Mouse (Mus musculus): ENCODE results near the gene Zdhhc14. TPM values are rescaled to one million over a fixed set of nuclear protein-coding genes. Genes with fewer than 3 reads are reported as not detected.

The Zdhhc14 gene
- total RNA-seq, 2 experiments from 2014 or later = 36.1 to 48.7 TPM

GRCm38 (mm10) chr17:5503981-5504760, 11.8 kb downstream of the Zdhhc14 start:
- DNase-seq (ENCODE audit: low spot score in 2 of 2) = no peak

GRCm38 (mm10) chr17:5504969-5505368, 12.6 kb downstream of the Zdhhc14 start:
- DNase-seq (ENCODE audit: low spot score in 2 of 2) = no peak

GRCm38 (mm10) chr17:5506553-5506952, 14.2 kb downstream of the Zdhhc14 start:
- no peak for DNase-seq (ENCODE audit: low spot score in 2 of 2)

GRCm38 (mm10) chr17:5506988-5507387, 14.6 kb downstream of the Zdhhc14 start:
- no peak for DNase-seq (ENCODE audit: low spot score in 2 of 2)

GRCm38 (mm10) chr17:5508030-5508429, 15.7 kb downstream of the Zdhhc14 start:
- no peak for DNase-seq (ENCODE audit: low spot score in 2 of 2)

- DNase-seq (ENCODE audit: low spot score in 2 of 2) = no peak
Measured at GRCm38 (mm10) chr17:5510564-5510963, 18.2 kb downstream of the Zdhhc14 start.

GRCm38 (mm10) chr17:5511724-5512123, 19.4 kb downstream of the Zdhhc14 start:
- DNase-seq (ENCODE audit: low spot score in 2 of 2) = no peak

GRCm38 (mm10) chr17:5519466-5519865, 27.1 kb downstream of the Zdhhc14 start:
- no peak for DNase-seq (ENCODE audit: low spot score in 2 of 2)

GRCm38 (mm10) chr17:5519910-5520592, 27.7 kb downstream of the Zdhhc14 start:
- peak; percentile 36 to 52 for DNase-seq (ENCODE audit: low spot score in 2 of 2)

- no peak for DNase-seq (ENCODE audit: low spot score in 2 of 2)
Measured at GRCm38 (mm10) chr17:5521532-5521931, 29.2 kb downstream of the Zdhhc14 start.

- peak; percentile 65 to 79 for DNase-seq (ENCODE audit: low spot score in 2 of 2)
Measured at GRCm38 (mm10) chr17:5529552-5529951, 37.2 kb downstream of the Zdhhc14 start.

GRCm38 (mm10) chr17:5532816-5533215, 40.5 kb downstream of the Zdhhc14 start:
- DNase-seq (ENCODE audit: low spot score in 2 of 2) = no peak

- no peak for DNase-seq (ENCODE audit: low spot score in 2 of 2)
Measured at GRCm38 (mm10) chr17:5535357-5535756, 43.0 kb downstream of the Zdhhc14 start.

- no peak for DNase-seq (ENCODE audit: low spot score in 2 of 2)
Measured at GRCm38 (mm10) chr17:5536259-5537094, 44.1 kb downstream of the Zdhhc14 start.

- no peak for DNase-seq (ENCODE audit: low spot score in 2 of 2)
Measured at GRCm38 (mm10) chr17:5537095-5537575, 44.8 kb downstream of the Zdhhc14 start.

- no peak for DNase-seq (ENCODE audit: low spot score in 2 of 2)
Measured at GRCm38 (mm10) chr17:5542177-5542576, 49.8 kb downstream of the Zdhhc14 start.

GRCm38 (mm10) chr17:5544065-5544464, 51.7 kb downstream of the Zdhhc14 start:
- DNase-seq (ENCODE audit: low spot score in 2 of 2) = no peak

GRCm38 (mm10) chr17:5545065-5545464, 52.7 kb downstream of the Zdhhc14 start:
- DNase-seq (ENCODE audit: low spot score in 2 of 2) = no peak

- no peak for DNase-seq (ENCODE audit: low spot score in 2 of 2)
Measured at GRCm38 (mm10) chr17:5548546-5548945, 56.2 kb downstream of the Zdhhc14 start.

GRCm38 (mm10) chr17:5549460-5549859, 57.1 kb downstream of the Zdhhc14 start:
- DNase-seq (ENCODE audit: low spot score in 2 of 2) = no peak

- peak; percentile 80 to 84 for DNase-seq (ENCODE audit: low spot score in 2 of 2)
Measured at GRCm38 (mm10) chr17:5550444-5550843, 58.1 kb downstream of the Zdhhc14 start.
